Mouse (Mus musculus) ES-E14 (cell line): ENCODE measurements around the gene Slc7a11. TPM values are rescaled to one million over a fixed set of nuclear protein-coding genes. Genes with fewer than 3 reads are reported as not detected.

Experiments
- DNase-seq: peaks from one replicate; pipeline ENCODE4 v3.0.0-alpha.2; 2013; ENCODE audit warnings: low read depth, low spot score
- H3K27ac ChIP-seq: 2 replicates; pipeline ENCODE4 v1.5.1; 2012; ENCODE audit warnings: low read depth, mild to moderate bottlenecking, low read length, moderate library complexity, mixed read lengths; ENCODE audit not compliant: poor library complexity, insufficient read depth, severe bottlenecking
- H3K36me3 ChIP-seq: 2 replicates; pipeline ENCODE4 v1.6.1; 2012; ENCODE audit warnings: mild to moderate bottlenecking, low read length, moderate library complexity, mixed read lengths; ENCODE audit not compliant: control insufficient read depth, poor library complexity, insufficient read depth, severe bottlenecking
- H3K4me1 ChIP-seq, 2 experiments: fragments of 150-350 bp in 1 of 2; sonication (generic) in 1 of 2; 2 replicates each; pipeline ENCODE4 v1.6.1; 2012; ENCODE audit warnings: low read length in 2 of 2, mild to moderate bottlenecking in 1 of 2, mixed read lengths in 1 of 2; ENCODE audit not compliant: control insufficient read depth in 2 of 2, insufficient read depth in 2 of 2, poor library complexity in 1 of 2
- H3K4me3 ChIP-seq, 2 experiments: fragments of 150-350 bp in 1 of 2; sonication (generic) in 1 of 2; 2 replicates each; pipeline ENCODE4 v1.5.1; 2012; ENCODE audit warnings: low read length in 2 of 2, low read depth in 1 of 2, mild to moderate bottlenecking in 1 of 2, mixed read lengths in 1 of 2; ENCODE audit not compliant: insufficient read depth in 1 of 2, poor library complexity in 1 of 2, severe bottlenecking in 1 of 2
- H3K9ac ChIP-seq: 2 replicates; pipeline ENCODE4 v1.6.1; 2012; ENCODE audit warnings: low read depth, mild to moderate bottlenecking, low read length, mixed read lengths; ENCODE audit not compliant: poor library complexity, insufficient read depth, severe bottlenecking
- H3K9me3 ChIP-seq: fragments of 150-350 bp; sonication (generic); 2 replicates; pipeline ENCODE4 v1.6.1; 2012; ENCODE audit warnings: low read depth, mild to moderate bottlenecking, low read length; ENCODE audit not compliant: control insufficient read depth, insufficient read depth
- CHD2 ChIP-seq: IDR thresholded peaks from 2 replicates; pipeline ENCODE4 v1.6.1; 2014; ENCODE audit warnings: mild to moderate bottlenecking, low read depth, low read length, inconsistent platforms
- HCFC1 ChIP-seq: IDR thresholded peaks from 2 replicates; pipeline ENCODE4 v1.6.1; 2012; ENCODE audit warnings: low read length, inconsistent platforms, borderline replicate concordance; ENCODE audit not compliant: insufficient read depth
- MAFK ChIP-seq: IDR thresholded peaks from 2 replicates; pipeline ENCODE4 v1.6.1; 2014; ENCODE audit warnings: mild to moderate bottlenecking, low read depth, low read length, inconsistent platforms; ENCODE audit not compliant: insufficient read depth
- ZC3H11A ChIP-seq: IDR thresholded peaks from 2 replicates; pipeline ENCODE4 v1.6.1; 2012; ENCODE audit warnings: low read depth, mild to moderate bottlenecking, inconsistent platforms, low read length, borderline replicate concordance
- ZNF384 ChIP-seq: IDR thresholded peaks from 2 replicates; pipeline ENCODE4 v1.6.1; 2012; ENCODE audit warnings: low read depth, low read length, inconsistent platforms
- in situ Hi-C, 2 experiments: fragments of 600-800 bp; cut with MboI; formaldehyde crosslinking; loops; one replicate each; pipeline ENCODE4 v1.15.1; 2025; ENCODE audit warnings: low sequenced_read_pairs in 2 of 2, inconsistent platforms in 1 of 2; ENCODE audit not compliant: unreplicated experiment in 2 of 2
- total RNA-seq: library from RNA; depleted of rRNA; stranded (reverse); fragments of 300-350 nt; gene quantifications from 2 replicates; pipeline ENCODE4 v1.2.3, GENCODE M21; 2012

Gene Slc7a11
- total RNA-seq, 1 experiment, result 2.1 TPM

- H3K4me3 ChIP-seq, result no peak overlapping the region
- TF ChIP-seq ZC3H11A (no peak), HCFC1 (no peak), CHD2 (no peak), MAFK (no peak), ZNF384 (no peak)
- no peak overlapping the region for H3K9ac ChIP-seq
- DNase-seq, result no peak
- in situ Hi-C loops, result no loop called here
- H3K4me1 ChIP-seq, result no peaks in the 10 kb centered on the region
- no peak overlapping the region for H3K27ac ChIP-seq
- no peaks in the 10 kb centered on the region for H3K9me3 ChIP-seq
- H3K36me3 ChIP-seq, result no peaks in the 10 kb centered on the region
These were observed 417.4 kb downstream of the Slc7a11 start for GRCm38 (mm10) chr3:50026039-50026438.

GRCm38 (mm10) chr3:50014396-50014795 lies 429.0 kb downstream of the Slc7a11 start:
- H3K9ac ChIP-seq, result no peak overlapping the region
- DNase-seq, result no peak
- H3K4me1 ChIP-seq, result no peaks in the 10 kb centered on the region
- no peak overlapping the region for H3K27ac ChIP-seq
- TF ChIP-seq ZC3H11A (no peak), HCFC1 (no peak), CHD2 (no peak), MAFK (no peak), ZNF384 (no peak)
- no peaks in the 10 kb centered on the region for H3K9me3 ChIP-seq
- H3K36me3 ChIP-seq, result no peaks in the 10 kb centered on the region
- H3K4me3 ChIP-seq, result no peak overlapping the region
- in situ Hi-C loops, result no loop called here

DNA sequence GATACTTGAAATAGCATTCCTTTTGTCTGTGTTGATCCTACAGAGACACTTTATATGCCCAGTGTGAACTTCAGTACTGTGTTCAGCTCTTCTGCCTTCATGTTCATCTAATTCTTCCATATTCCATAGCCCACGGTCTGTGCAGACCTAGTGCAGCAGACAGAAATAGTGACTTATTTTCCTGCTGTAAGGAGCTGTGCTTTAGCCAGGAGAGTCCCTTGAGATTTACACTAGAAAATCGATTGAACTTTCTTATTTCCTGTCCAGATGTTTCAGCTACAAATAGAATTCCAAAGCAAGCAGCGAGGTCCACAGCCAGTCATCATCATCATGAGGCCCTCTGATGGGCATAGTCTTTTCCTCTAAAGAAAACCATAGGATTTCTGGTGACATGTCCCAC lies 431.4 kb downstream of the Slc7a11 start:
- no peaks in the 10 kb centered on the region for H3K4me1 ChIP-seq
- no peak overlapping the region for H3K9ac ChIP-seq
- no peak for DNase-seq
- in situ Hi-C loops, result no loop called here
- no peak overlapping the region for H3K4me3 ChIP-seq
- H3K36me3 ChIP-seq, result no peaks in the 10 kb centered on the region
- H3K9me3 ChIP-seq, result no peaks in the 10 kb centered on the region
- no peak overlapping the region for H3K27ac ChIP-seq
- TF ChIP-seq ZNF384 (no peak), HCFC1 (no peak), MAFK (no peak), CHD2 (no peak), ZC3H11A (no peak)

DNA sequence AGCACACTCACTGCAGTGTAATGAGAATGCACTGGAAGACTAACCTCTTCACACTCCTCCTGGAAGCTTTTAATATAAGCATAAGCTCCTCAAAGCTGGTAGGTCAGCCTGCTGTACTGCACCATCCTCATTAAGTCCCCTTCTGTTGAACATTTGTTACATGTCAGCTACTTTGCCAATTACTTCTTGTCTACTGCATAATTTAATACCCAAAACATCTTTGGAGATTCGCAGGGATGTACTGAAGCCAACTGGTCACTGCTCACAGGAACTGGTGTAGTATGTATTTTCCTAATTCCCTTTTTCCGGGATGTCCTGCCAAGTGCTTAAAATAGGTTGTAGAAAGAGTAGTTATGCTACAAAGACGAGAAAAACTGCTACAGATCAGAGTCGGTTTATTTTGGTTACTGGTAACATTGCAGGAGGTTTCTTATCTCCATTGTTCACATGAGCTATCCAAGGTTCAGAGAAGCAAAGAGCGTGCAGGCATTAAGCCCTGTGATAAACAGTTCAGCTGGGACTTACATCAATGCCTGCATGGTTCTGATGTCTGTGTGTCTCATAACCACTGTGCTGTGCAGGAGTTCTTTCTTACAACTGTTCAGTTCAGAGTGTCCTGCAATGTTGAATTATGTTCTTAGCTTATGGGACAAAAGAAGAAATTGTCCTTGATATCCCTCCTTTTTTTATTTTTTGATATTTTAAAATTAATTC lies 439.3 kb downstream of the Slc7a11 start:
- DNase-seq, result no peak
- no peak overlapping the region for H3K27ac ChIP-seq
- in situ Hi-C loops, result no loop called here
- H3K9ac ChIP-seq, result no peak overlapping the region
- no peaks in the 10 kb centered on the region for H3K4me1 ChIP-seq
- no peak overlapping the region for H3K4me3 ChIP-seq
- TF ChIP-seq MAFK (no peak), ZNF384 (no peak), ZC3H11A (no peak), HCFC1 (no peak), CHD2 (no peak)
- H3K9me3 ChIP-seq, result no peaks in the 10 kb centered on the region
- H3K36me3 ChIP-seq, result no peaks in the 10 kb centered on the region

DNA sequence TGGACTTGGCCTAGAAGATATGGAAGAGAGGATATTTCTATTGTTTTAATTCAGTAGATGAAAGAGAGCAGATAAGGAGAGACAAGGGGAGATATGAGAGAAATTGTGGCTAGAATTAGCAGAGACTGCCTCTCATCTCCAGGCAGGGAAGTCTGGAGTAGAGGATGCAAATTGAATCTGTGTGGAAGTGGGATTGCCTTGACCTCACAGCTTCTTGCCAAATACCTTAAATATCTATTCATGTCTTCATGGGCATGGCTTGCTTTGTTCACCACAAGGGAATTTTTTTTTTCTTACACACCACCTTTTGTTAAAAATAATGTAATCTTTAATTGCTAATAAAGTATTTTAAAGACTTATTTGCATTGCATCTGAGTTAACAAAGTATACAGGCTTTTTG lies 441.3 kb downstream of the Slc7a11 start:
- no peak overlapping the region for H3K4me3 ChIP-seq
- H3K9ac ChIP-seq, result no peak overlapping the region
- in situ Hi-C loops, result no loop called here
- no peak overlapping the region for H3K27ac ChIP-seq
- TF ChIP-seq MAFK (no peak), CHD2 (no peak), HCFC1 (no peak), ZNF384 (no peak), ZC3H11A (no peak)
- no peaks in the 10 kb centered on the region for H3K36me3 ChIP-seq
- no peak for DNase-seq
- no peaks in the 10 kb centered on the region for H3K4me1 ChIP-seq
- no peaks in the 10 kb centered on the region for H3K9me3 ChIP-seq
